Mouse (Mus musculus): ENCODE data around the gene Ugcg. TPM values are rescaled to one million over a fixed set of nuclear protein-coding genes. Genes with fewer than 3 reads are reported as not detected.

Gene Ugcg
- polyA plus RNA-seq, 1 experiment from 2014 or later = 11.2 TPM

DNA sequence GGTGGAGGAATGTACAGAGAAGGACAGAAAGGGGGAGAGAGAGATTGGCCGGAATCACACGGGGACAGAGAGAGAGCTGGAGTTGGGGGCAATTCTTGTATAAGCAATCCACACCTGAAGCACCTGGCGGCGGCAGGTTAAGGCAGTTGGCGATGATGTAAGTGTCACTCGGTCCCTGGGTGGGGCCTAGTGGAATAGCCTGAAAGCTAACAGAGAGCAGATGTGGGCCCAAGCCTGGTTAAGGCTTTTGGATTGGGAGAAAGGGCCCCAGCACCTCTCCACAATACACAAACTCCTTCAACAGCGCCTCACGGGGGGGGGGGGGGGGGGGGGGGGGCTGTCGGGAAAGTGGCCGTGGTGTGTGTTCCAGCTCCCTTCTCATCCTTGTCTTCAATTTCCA lies 45.0 kb downstream of the Ugcg start:
- 92% methylated on average over 8 of the region's 10 CpGs for WGBS
- no peak for ATAC-seq (ENCODE audit: insufficient number of reproducible peaks, insufficient read depth, low FRiP score, low TSS enrichment, low read depth)
- Histone ChIP-seq H3K27ac (no peak overlapping the region), H3K9me3 (no peaks in the 10 kb centered on the region), H3K4me3 (no peak overlapping the region), H3K27me3 (no peaks in the 10 kb centered on the region), H3K9ac (no peak overlapping the region), H3K36me3 (no peaks in the 10 kb centered on the region), H3K4me1 (peaks cover 12% of the 10 kb centered on the region), H3K4me2 (no peak overlapping the region)

- no peak overlapping the region for H3K9ac ChIP-seq
- 83% methylated on average over 23 of the region's 23 CpGs for WGBS
- H3K4me1 ChIP-seq = peaks cover 12% of the 10 kb centered on the region
- H3K36me3 ChIP-seq = no peaks in the 10 kb centered on the region
- H3K9me3 ChIP-seq = no peaks in the 10 kb centered on the region
- no peak overlapping the region for H3K27ac ChIP-seq
- H3K27me3 ChIP-seq = no peaks in the 10 kb centered on the region
- no peak for ATAC-seq (ENCODE audit: insufficient number of reproducible peaks, insufficient read depth, low FRiP score, low TSS enrichment, low read depth)
- H3K4me2 ChIP-seq = no peak overlapping the region
- no peak overlapping the region for H3K4me3 ChIP-seq
Measured at GRCm38 (mm10) chr4:59234451-59235216, 45.6 kb downstream of the Ugcg start.

DNA sequence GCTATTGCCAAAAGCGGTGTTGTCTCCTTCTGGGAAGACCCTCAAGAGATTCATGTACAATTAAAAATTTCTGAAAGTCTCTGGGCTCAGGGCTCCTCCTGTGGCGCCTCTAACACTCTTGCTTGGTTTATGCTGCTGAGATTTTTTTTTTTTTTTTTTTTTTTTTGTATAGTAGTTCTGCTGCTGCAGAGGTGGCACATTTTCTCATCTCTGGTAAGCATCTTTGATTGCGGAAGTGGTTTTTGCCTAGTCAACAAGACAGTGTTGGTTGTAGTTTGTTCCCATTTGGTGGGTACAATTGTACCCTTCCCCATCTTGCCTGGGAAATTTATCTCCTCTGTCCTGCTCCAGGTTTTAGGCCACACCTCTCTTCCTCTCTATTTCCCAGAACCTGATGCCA lies 47.3 kb downstream of the Ugcg start:
- Histone ChIP-seq H3K4me1 (peaks cover 4% of the 10 kb centered on the region), H3K27ac (no peak overlapping the region), H3K36me3 (no peaks in the 10 kb centered on the region), H3K4me2 (no peak overlapping the region), H3K9me3 (no peaks in the 10 kb centered on the region), H3K4me3 (no peak overlapping the region), H3K27me3 (no peaks in the 10 kb centered on the region), H3K9ac (no peak overlapping the region)
- 89% methylated on average over 3 of the region's 3 CpGs for WGBS
- no peak for ATAC-seq (ENCODE audit: insufficient number of reproducible peaks, insufficient read depth, low FRiP score, low TSS enrichment, low read depth)

- WGBS = 73% methylated on average over 9 of the region's 9 CpGs
- H3K27ac ChIP-seq = no peak overlapping the region
- no peak overlapping the region for H3K4me3 ChIP-seq
- no peaks in the 10 kb centered on the region for H3K9me3 ChIP-seq
- no peak overlapping the region for H3K4me2 ChIP-seq
- H3K9ac ChIP-seq = no peak overlapping the region
- no peaks in the 10 kb centered on the region for H3K27me3 ChIP-seq
- ATAC-seq (ENCODE audit: insufficient number of reproducible peaks, insufficient read depth, low FRiP score, low TSS enrichment, low read depth) = no peak
- no peaks in the 10 kb centered on the region for H3K36me3 ChIP-seq
- H3K4me1 ChIP-seq = no peaks in the 10 kb centered on the region
Measured at GRCm38 (mm10) chr4:59238641-59239311, 49.7 kb downstream of the Ugcg start.

GRCm38 (mm10) chr4:59239312-59239728 lies 50.3 kb downstream of the Ugcg start:
- H3K27me3 ChIP-seq = no peaks in the 10 kb centered on the region

GRCm38 (mm10) chr4:59240160-59240559 lies 51.1 kb downstream of the Ugcg start:
- Histone ChIP-seq H3K27me3 (no peaks in the 10 kb centered on the region), H3K27ac (no peak overlapping the region), H3K4me2 (no peak overlapping the region), H3K36me3 (no peaks in the 10 kb centered on the region), H3K9me3 (no peaks in the 10 kb centered on the region), H3K4me1 (no peaks in the 10 kb centered on the region), H3K9ac (no peak overlapping the region), H3K4me3 (no peak overlapping the region)
- 92% methylated on average over 9 of the region's 9 CpGs for WGBS
- no peak for ATAC-seq (ENCODE audit: insufficient number of reproducible peaks, insufficient read depth, low FRiP score, low TSS enrichment, low read depth)

More at GRCm38 (mm10) chr4:59239312-59239728, 50.3 kb downstream of the Ugcg start:
- Histone ChIP-seq H3K4me1 (no peaks in the 10 kb centered on the region), H3K27ac (no peak overlapping the region), H3K4me2 (no peak overlapping the region), H3K36me3 (no peaks in the 10 kb centered on the region), H3K9ac (no peak overlapping the region), H3K9me3 (no peaks in the 10 kb centered on the region), H3K4me3 (no peak overlapping the region)
- 31% methylated on average over 9 of the region's 9 CpGs for WGBS
- no peak for ATAC-seq (ENCODE audit: insufficient number of reproducible peaks, insufficient read depth, low FRiP score, low TSS enrichment, low read depth)

DNA sequence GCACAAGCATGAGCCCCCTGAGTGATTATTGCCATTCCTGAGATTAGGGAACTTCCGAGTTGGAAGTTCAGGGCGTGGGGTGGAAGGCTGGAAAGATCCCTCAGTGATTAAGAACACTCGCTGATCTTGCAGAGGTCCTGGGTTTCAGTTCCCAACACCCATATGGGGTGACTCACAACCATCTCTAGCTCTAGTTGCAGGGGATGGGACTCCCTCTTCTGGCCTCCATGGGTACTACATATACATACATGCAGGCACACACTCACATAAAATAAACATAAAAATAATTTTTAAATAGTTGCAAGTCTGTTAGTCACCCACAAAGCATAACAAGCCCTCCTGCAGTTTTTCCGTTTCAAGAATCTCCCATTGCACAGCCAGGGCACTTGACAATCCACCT lies 52.0 kb downstream of the Ugcg start:
- WGBS = 93% methylated on average over 4 of the region's 4 CpGs
- H3K4me3 ChIP-seq = no peak overlapping the region
- no peak for ATAC-seq (ENCODE audit: insufficient number of reproducible peaks, insufficient read depth, low FRiP score, low TSS enrichment, low read depth)

GRCm38 (mm10) chr4:59242221-59242620 lies 53.2 kb downstream of the Ugcg start:
- no peak for ATAC-seq (ENCODE audit: insufficient number of reproducible peaks, insufficient read depth, low FRiP score, low TSS enrichment, low read depth)
- WGBS = 96% methylated on average over 3 of the region's 3 CpGs
- Histone ChIP-seq H3K4me2 (no peak overlapping the region), H3K9me3 (no peaks in the 10 kb centered on the region), H3K27ac (no peak overlapping the region), H3K4me1 (no peaks in the 10 kb centered on the region), H3K9ac (no peak overlapping the region), H3K27me3 (no peaks in the 10 kb centered on the region), H3K4me3 (no peak overlapping the region), H3K36me3 (no peaks in the 10 kb centered on the region)

More for the DNA sequence above, 52.0 kb downstream of the Ugcg start:
- no peaks in the 10 kb centered on the region for H3K4me1 ChIP-seq
- H3K36me3 ChIP-seq = no peaks in the 10 kb centered on the region
- H3K4me2 ChIP-seq = no peak overlapping the region
- H3K27ac ChIP-seq = no peak overlapping the region
- no peak overlapping the region for H3K9ac ChIP-seq
- no peaks in the 10 kb centered on the region for H3K9me3 ChIP-seq
- no peaks in the 10 kb centered on the region for H3K27me3 ChIP-seq

GRCm38 (mm10) chr4:59243802-59244493 lies 54.9 kb downstream of the Ugcg start:
- Histone ChIP-seq H3K36me3 (no peaks in the 10 kb centered on the region), H3K4me1 (no peaks in the 10 kb centered on the region), H3K27me3 (no peaks in the 10 kb centered on the region), H3K9ac (no peak overlapping the region), H3K4me2 (no peak overlapping the region), H3K4me3 (no peak overlapping the region), H3K9me3 (no peaks in the 10 kb centered on the region), H3K27ac (no peak overlapping the region)
- ATAC-seq (ENCODE audit: insufficient number of reproducible peaks, insufficient read depth, low FRiP score, low TSS enrichment, low read depth) = no peak
- 89% methylated on average over 7 of the region's 7 CpGs for WGBS

GRCm38 (mm10) chr4:59244791-59245555 lies 55.9 kb downstream of the Ugcg start:
- no peaks in the 10 kb centered on the region for H3K36me3 ChIP-seq
- H3K9me3 ChIP-seq = no peaks in the 10 kb centered on the region
- 85% methylated on average over 7 of the region's 7 CpGs for WGBS
- ATAC-seq (ENCODE audit: insufficient number of reproducible peaks, insufficient read depth, low FRiP score, low TSS enrichment, low read depth) = no peak
- no peak overlapping the region for H3K27ac ChIP-seq
- H3K4me1 ChIP-seq = no peaks in the 10 kb centered on the region
- H3K4me3 ChIP-seq = no peak overlapping the region
- H3K9ac ChIP-seq = no peak overlapping the region
- no peaks in the 10 kb centered on the region for H3K27me3 ChIP-seq
- H3K4me2 ChIP-seq = no peak overlapping the region

DNA sequence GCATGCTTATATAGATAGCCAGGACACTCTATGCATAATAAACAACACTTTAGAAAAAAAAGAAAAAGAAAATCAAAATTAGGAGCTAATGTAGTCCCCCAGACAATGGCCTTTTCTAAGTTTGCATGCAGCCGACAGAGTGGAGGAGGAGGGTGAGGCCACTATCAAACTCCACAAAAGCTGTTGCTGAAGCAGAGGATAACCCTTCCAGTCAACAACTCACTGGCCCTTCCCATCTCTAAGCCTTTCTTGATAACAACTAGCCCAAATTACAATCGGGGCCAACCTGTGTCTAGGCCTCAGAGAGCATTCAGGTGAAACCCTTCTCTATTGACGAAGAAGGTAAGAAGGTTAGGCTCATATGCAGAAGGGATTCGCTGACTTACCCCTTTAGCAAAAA lies 56.7 kb downstream of the Ugcg start:
- H3K4me3 ChIP-seq = no peak overlapping the region
- no peaks in the 10 kb centered on the region for H3K36me3 ChIP-seq
- no peaks in the 10 kb centered on the region for H3K9me3 ChIP-seq
- 91% methylated on average over 4 of the region's 4 CpGs for WGBS
- no peaks in the 10 kb centered on the region for H3K4me1 ChIP-seq
- H3K9ac ChIP-seq = no peak overlapping the region
- no peak overlapping the region for H3K27ac ChIP-seq
- H3K4me2 ChIP-seq = no peak overlapping the region
- no peaks in the 10 kb centered on the region for H3K27me3 ChIP-seq
- ATAC-seq (ENCODE audit: insufficient number of reproducible peaks, insufficient read depth, low FRiP score, low TSS enrichment, low read depth) = no peak

All from embryonic facial prominence, embryonic 13.5 days (tissue).